Mouse (Mus musculus): ENCODE measurements around the gene Tk1.
A peak's percentile ranks its signal among the peaks of the same experiment; 100 is the strongest.

DNA sequence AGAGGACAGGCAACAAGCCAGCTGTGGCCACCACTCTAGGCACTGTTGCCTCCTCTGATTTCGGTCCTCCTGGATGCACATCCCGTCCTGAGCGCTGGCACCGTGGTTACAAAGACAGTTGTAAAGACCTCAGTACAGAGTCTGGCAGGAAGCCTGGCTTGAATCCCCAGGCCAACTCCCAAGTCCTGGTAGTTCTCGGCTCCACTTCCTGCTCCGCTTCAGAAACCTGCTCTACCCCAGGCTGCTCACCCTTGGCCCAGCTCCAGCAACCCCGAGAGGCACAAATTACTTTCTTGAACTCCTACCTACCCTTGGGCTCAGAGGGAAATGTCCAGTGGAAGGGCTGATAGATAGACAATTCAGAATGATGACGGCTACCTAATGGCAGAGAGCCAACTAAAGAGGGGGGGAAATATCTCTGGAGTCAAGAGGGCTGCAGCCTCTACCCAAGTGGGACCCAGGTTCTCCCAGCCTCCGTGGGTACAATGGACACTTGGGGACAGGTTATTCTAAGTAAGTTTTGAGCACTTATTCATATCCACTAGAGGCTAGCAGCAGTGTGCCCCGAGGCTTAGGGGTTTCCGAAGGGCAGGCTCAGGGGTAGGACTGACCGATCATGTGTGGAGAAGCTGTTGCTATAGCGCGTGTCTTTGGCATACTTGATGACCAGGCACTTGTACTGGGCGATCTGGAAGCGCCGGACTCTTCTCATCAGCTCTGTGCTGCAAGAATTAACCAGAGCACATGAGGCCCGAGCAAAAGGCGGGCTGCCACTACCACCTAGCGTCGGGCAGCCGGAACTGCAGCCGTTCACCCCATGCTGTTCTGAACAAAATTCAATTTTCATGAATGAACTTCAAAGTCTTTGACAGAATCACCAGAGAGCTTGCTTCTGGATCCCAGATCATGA lies 1.6 kb downstream of the Tk1 start:
- TF ChIP-seq CTCF (IDR thresholded peaks at IDR 0.05; ENCODE audit: low read depth) = peak; percentile 94
- no peak for TF ChIP-seq EP300 (optimal IDR thresholded peaks at IDR 0.05)
